Mouse (Mus musculus): ENCODE results near the gene Mapkap1.

DNA sequence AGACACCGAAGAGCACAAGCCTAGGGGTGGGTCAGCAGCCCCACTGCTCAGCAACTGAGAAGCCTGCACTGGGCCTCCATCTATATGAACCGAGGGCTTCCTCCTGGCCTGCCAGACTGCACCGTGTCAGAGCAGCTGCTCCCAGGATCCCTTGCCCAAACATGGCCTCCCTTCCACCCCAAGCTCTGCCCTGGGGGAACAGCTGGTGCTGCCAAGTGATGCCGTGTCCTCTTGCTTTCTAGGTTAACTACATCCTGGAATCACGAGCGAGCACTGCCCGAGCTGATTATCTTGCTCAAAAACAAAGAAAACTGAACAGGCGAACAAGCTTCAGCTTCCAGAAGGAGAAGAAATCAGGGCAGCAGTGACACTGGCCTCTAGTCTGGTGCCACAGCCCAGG lies 216.6 kb downstream of the Mapkap1 start:
- TF ChIP-seq CTCF (IDR thresholded peaks at IDR 0.05; ENCODE audit: borderline replicate concordance, insufficient read depth, low read depth, low read length) (no peak), POLR2A (IDR thresholded peaks at IDR 0.05; ENCODE audit: borderline replicate concordance, insufficient read depth, low read length) (no peak)

All from cerebellum, adult 2 months (tissue).